Mouse (Mus musculus): ENCODE data around the gene Prkar1a.

DNA sequence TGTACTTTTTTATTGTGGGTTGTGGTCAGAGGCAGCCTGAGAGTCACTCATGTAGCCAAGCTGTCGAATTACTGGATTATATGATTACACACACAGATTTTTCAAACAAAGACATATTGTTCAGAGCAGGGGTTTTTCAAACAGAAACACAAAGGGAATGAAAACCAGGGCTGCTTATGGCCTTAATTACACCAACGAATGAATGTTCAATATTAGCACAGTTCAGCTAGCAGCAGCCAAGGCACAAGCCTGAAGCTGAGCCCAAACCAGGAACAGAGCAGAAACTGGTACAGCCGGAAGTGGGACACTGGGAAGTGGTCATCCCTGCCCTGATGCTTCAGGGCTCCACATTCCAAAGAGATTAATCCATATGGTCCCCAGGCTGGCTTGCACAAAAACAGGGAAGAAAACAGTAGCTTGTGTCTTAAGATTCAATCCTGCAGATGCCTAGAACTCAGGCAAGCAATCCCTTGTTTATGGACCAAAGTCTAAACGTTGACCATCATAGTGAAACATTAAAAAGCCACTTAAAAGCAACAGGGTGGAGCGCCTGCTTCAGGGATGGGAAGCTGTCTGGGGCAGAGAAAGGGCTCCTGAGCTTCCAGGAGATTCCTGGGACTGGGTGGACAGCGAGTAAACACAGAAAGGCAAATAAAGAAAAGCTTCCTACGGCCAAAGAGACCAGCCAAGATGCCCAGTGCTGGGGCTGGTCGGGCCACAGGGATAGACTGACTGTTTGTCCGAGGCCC lies 39.0 kb upstream of the Prkar1a start:
- TF ChIP-seq POLR2A (IDR thresholded peaks at IDR 0.05; ENCODE audit: low read depth, low read length) (no peak), CTCF (IDR thresholded peaks at IDR 0.05; ENCODE audit: extremely low read depth, insufficient read length, insufficient replicate concordance, low read depth, low read length) (no peak)
